Mouse (Mus musculus) mouse trophoblast stem cell (cell line): ENCODE data around the gene Akap14.

Experiments
- in situ Hi-C, 2 experiments: fragments of 300-500 bp; cut with MseI, MboI; formaldehyde crosslinking; loops; 2 replicates in 1 of 2; 3 replicates in 1 of 2; pipeline ENCODE4 v1.15.1; 2025

Gene Akap14

DNA sequence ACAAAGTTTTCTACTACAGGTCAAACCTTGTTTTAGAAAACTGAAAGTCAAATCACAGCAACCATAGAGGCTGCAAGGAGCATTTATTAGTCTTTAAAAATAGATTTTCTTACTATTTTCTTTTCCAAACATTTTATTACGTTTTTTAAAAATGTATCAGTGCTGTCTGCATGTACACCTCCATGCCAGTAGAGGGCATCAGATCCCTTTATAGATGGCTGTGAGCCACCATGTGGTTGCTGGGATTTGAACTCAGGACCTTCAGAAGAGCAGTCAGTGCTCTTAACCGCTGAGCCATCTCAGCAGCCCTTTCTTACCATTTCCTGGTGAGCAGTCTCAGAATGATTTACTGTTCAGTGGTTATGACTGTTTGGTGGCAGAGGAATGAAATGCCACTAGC lies 64.8 kb downstream of the Akap14 start:
- in situ Hi-C loops: loop anchor here in 1 of 2 experiments (5.0 kb wide), 1 partner anchor 52 kb away; no protein-coding TSS in a partner anchor
